Mouse (Mus musculus): Measurements from ENCODE around the gene Arl14ep.

DNA sequence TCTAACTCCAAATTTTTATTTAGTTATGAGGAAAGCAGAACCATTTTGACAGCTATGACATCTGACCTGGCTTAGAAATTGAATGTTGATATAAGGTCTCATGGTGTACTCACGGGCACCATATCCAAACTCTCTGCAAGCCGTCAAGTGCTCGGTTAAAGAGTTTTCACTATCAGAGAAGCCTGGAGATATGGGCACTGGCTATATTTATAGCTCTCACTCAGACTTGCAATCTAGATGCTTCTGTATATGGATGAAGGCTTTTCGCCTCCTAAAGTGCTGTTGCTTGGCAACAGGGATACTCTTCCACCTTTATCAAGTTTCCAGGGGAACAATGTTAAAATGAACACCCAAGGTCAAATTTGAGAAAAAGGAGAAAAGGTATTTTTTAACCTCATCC lies 38.1 kb upstream of the Arl14ep start:
- TF ChIP-seq CTCF (IDR thresholded peaks at IDR 0.05), result no peak
- TF ChIP-seq POLR2A (IDR thresholded peaks at IDR 0.05; ENCODE audit: insufficient read depth, low read depth, low read length), result no peak
- no peak for TF ChIP-seq EP300 (IDR thresholded peaks at IDR 0.05; ENCODE audit: insufficient read depth, low read depth, low read length)
